Mouse (Mus musculus) midbrain, embryonic 13.5 days (tissue): ENCODE results near the gene Cmbl. TPM values are rescaled to one million over a fixed set of nuclear protein-coding genes. Genes with fewer than 3 reads are reported as not detected.
A peak's percentile ranks its signal among the peaks of the same experiment; 100 is the strongest.

Source experiments
- ATAC-seq: fragments of 200-750 bp; cut with Nextera tagmentation; 2 replicates; pipeline ENCODE4 v1.8.0; 2017; ENCODE audit warnings: mild to moderate bottlenecking, moderate TSS enrichment, moderate library complexity
- H3K27ac ChIP-seq: fragments of 300-500 bp; sonication (generic); 2 replicates; pipeline ENCODE4 v1.5.1; 2015; ENCODE audit warnings: inconsistent platforms, mild to moderate bottlenecking, moderate library complexity
- H3K27me3 ChIP-seq: fragments of 300-500 bp; sonication (generic); 2 replicates; pipeline ENCODE4 v1.6.1; 2015; ENCODE audit warnings: mild to moderate bottlenecking, inconsistent platforms
- H3K36me3 ChIP-seq: fragments of 300-500 bp; sonication (generic); 2 replicates; pipeline ENCODE4 v1.6.1; 2015; ENCODE audit warnings: mild to moderate bottlenecking, inconsistent platforms
- H3K4me1 ChIP-seq: fragments of 300-500 bp; sonication (generic); replicated peaks from 2 replicates; pipeline ENCODE4 v1.6.1; 2015; ENCODE audit warnings: inconsistent platforms
- H3K4me2 ChIP-seq: fragments of 300-500 bp; sonication (generic); replicated peaks from 2 replicates; pipeline ENCODE4 v1.6.1; 2015; ENCODE audit warnings: moderate library complexity, mild to moderate bottlenecking, inconsistent platforms
- H3K4me3 ChIP-seq: fragments of 300-500 bp; sonication (generic); replicated peaks from 2 replicates; pipeline ENCODE4 v1.5.1; 2015; ENCODE audit warnings: mild to moderate bottlenecking, inconsistent platforms
- H3K9ac ChIP-seq: fragments of 300-500 bp; sonication (generic); replicated peaks from 2 replicates; pipeline ENCODE4 v1.6.1; 2015; ENCODE audit warnings: mild to moderate bottlenecking, inconsistent platforms
- H3K9me3 ChIP-seq: fragments of 300-500 bp; sonication (generic); 2 replicates; pipeline ENCODE4 v1.6.1; 2016; ENCODE audit warnings: mild to moderate bottlenecking, inconsistent platforms
- WGBS: fragments of 180-500 bp; shearing (Covaris S2); methylation state at CpG from one replicate; pipeline ENCODE4 v1.1.7; 2015; 5-methylcytosine and 5-hydroxymethylcytosine counted together
- polyA plus RNA-seq: library from polyadenylated mRNA; unstranded; fragments of >200 nt; fragmentation: Nextera tagmentation; extraction: Ambion mirVana; gene quantifications from 2 replicates; pipeline ENCODE4 v1.2.1, GENCODE M21; 2015

Gene Cmbl
- polyA plus RNA-seq, 1 experiment from 2014 or later = 4.0 TPM

DNA sequence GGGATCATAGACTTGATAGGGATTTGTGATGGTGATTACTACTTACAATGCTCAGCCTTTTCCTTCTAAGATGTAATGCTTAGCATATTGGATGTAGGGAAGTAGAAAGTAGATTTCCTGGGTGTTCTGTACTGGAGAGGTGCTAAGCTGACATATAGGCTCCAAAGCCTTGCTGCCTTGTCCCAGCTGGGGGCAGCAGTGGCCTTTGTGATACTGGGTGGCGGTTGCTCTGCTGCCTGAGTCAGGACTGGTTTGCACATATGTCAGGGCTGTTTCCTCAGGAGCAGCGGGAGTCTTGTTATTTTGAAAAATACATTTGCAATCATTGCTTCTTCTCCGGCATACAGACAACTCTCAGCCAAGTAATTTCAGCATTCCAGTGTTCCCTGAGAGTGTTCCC lies 45.8 kb downstream of the Cmbl start:
- no peak overlapping the region for H3K27ac ChIP-seq
- H3K36me3 ChIP-seq = peaks cover 5% of the 10 kb centered on the region; the same call in 1 of the 2 replicates
- no peaks in the 10 kb centered on the region for H3K9me3 ChIP-seq
- H3K9ac ChIP-seq = no peak overlapping the region
- no peak overlapping the region for H3K4me2 ChIP-seq
- H3K4me1 ChIP-seq = 0 out of 2 replicates have a peak, but pooled peaks cover 2% of the 10 kb centered on the region
- WGBS = 87% methylated on average over 3 of the region's 3 CpGs
- H3K27me3 ChIP-seq = no peaks in the 10 kb centered on the region
- no peak overlapping the region for H3K4me3 ChIP-seq
- peak; percentile 71 for ATAC-seq

DNA sequence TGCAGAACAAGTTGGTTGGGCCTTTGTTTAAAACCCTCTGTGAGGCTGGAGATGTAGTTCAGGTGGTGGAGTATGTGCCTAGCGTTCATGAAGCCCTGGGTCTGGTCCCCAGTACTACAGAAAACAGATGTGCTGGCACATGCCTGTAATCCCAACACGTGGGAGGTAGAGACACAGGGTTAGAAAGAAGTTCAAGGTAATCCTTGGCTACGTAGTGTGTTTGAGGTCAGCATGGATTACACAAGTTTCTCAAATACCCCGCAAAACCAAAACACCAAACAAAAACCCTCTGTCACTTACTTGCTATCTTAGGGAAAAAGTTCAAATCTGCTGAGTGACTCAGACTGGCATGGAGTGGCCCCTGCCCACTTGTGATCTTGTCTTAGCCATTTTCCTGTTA lies 46.8 kb downstream of the Cmbl start:
- Histone ChIP-seq H3K9ac (no peak overlapping the region), H3K4me2 (no peak overlapping the region), H3K36me3 (peaks cover 8% of the 10 kb centered on the region; the same call in 1 of the 2 replicates), H3K4me3 (no peak overlapping the region), H3K9me3 (no peaks in the 10 kb centered on the region), H3K27me3 (no peaks in the 10 kb centered on the region), H3K4me1 (0 out of 2 replicates have a peak, but pooled peaks cover 2% of the 10 kb centered on the region), H3K27ac (no peak overlapping the region)
- ATAC-seq = no peak
- 95% methylated on average over 4 of the region's 4 CpGs for WGBS

DNA sequence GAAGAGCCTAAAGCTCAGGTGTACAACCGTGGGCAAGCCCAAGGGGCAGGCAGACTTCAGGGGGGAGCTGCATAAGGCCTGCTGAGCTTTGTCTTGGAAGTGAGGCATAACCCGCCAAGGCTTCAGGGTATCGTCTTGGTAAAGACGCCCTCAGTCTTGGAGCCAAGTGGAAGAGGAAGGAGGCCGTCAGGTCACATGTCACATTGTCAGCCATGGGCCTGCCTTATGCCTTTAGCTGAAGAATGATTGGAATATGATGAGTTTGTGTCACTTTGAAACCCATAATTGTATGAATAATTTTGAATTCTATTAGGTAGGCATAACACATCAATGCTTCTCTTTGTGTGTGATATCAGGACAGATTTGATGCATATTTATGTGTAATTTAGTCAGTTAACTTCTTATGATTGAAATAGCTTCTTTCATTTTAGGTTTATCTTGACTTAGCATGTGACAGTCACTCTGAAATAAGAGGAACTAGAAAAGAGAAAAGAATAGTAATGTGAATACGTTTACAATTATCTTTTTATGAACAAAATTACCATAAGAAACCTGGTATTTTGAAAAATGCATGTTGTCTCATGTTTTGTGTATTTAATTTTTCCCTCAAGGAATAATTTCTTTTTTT lies 48.8 kb downstream of the Cmbl start:
- H3K9ac ChIP-seq = no peak overlapping the region
- no peak overlapping the region for H3K4me3 ChIP-seq
- H3K4me2 ChIP-seq = no peak overlapping the region
- ATAC-seq = no peak
- no peaks in the 10 kb centered on the region for H3K27me3 ChIP-seq
- H3K27ac ChIP-seq = no peak overlapping the region
- 93% methylated on average over 6 of the region's 6 CpGs for WGBS
- no peaks in the 10 kb centered on the region for H3K9me3 ChIP-seq
- H3K4me1 ChIP-seq = no peaks in the 10 kb centered on the region
- peaks cover 27% of the 10 kb centered on the region for H3K36me3 ChIP-seq

DNA sequence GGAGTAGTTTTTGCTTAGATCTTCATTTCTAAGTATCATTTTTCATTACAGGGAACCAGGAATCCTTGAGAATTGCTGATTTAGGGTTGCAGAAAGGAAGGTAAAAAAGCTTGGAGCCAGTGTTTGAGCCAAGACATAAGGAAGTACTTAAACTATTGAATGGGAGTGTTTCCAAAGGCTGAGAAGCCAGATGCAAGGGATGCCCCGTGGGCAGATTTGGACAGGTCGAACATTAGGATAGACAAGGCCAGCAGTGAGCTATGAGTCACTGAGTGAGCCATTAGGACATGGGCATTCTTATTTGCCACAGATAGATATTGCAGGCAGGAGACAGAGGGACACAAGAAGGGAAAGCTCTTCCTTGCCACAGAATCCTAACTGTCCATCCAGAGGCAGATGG lies 49.5 kb downstream of the Cmbl start:
- Histone ChIP-seq H3K27me3 (no peaks in the 10 kb centered on the region), H3K4me1 (no peaks in the 10 kb centered on the region), H3K9ac (no peak overlapping the region), H3K9me3 (no peaks in the 10 kb centered on the region), H3K4me2 (no peak overlapping the region), H3K27ac (no peak overlapping the region), H3K4me3 (no peak overlapping the region), H3K36me3 (peaks cover 34% of the 10 kb centered on the region)
- no peak for ATAC-seq
- 93% methylated on average over 2 of the region's 2 CpGs for WGBS

DNA sequence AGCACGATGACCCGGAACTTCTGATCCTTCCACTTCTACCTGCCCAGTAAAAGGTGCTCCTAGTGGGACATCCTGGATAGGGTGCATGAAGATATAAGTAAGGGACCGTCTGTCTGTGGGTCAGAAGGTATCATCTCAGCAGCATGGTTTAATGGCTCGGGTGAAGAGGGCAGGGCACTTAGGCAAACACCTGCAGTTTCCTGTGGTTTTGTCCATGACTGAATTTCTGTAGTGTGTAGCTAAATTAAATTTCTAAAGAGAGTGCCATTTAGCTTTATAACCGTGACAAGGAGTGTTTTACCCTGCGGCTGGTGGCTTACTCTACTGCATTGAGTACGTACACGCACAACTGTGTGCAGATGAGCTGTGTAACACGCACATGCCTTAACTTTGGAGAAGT lies 52.1 kb downstream of the Cmbl start:
- ATAC-seq = no peak
- Histone ChIP-seq H3K4me2 (no peak overlapping the region), H3K36me3 (peaks cover 42% of the 10 kb centered on the region), H3K27me3 (no peaks in the 10 kb centered on the region), H3K4me1 (no peaks in the 10 kb centered on the region), H3K9me3 (no peaks in the 10 kb centered on the region), H3K27ac (no peak overlapping the region), H3K4me3 (no peak overlapping the region), H3K9ac (no peak overlapping the region)
- WGBS = 95% methylated on average over 9 of the region's 9 CpGs

DNA sequence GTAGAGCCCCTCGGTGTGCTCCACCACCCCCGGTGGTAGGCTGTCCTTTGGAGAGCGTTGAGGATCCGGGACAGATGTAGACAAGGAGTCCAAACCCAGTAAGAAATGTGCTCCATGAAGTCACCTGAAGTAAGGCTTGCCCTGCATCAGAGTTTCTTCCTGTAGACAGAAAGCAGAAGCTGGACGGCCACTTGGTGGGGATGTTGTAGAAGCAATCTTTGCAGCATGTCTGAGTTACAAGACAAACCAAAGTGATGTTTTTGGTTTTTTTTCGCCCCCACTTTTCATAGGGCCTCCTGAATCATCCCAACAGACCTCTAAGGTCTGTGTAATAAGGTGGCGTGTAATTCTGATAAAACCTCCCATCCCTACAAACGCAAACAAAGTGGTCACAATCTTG lies 54.3 kb downstream of the Cmbl start:
- Histone ChIP-seq H3K4me3 (no peak overlapping the region), H3K27ac (no peak overlapping the region), H3K9ac (no peak overlapping the region), H3K9me3 (no peaks in the 10 kb centered on the region), H3K36me3 (peaks cover 49% of the 10 kb centered on the region), H3K27me3 (no peaks in the 10 kb centered on the region), H3K4me2 (no peak overlapping the region), H3K4me1 (no peaks in the 10 kb centered on the region)
- no peak for ATAC-seq
- 93% methylated on average over 8 of the region's 8 CpGs for WGBS

DNA sequence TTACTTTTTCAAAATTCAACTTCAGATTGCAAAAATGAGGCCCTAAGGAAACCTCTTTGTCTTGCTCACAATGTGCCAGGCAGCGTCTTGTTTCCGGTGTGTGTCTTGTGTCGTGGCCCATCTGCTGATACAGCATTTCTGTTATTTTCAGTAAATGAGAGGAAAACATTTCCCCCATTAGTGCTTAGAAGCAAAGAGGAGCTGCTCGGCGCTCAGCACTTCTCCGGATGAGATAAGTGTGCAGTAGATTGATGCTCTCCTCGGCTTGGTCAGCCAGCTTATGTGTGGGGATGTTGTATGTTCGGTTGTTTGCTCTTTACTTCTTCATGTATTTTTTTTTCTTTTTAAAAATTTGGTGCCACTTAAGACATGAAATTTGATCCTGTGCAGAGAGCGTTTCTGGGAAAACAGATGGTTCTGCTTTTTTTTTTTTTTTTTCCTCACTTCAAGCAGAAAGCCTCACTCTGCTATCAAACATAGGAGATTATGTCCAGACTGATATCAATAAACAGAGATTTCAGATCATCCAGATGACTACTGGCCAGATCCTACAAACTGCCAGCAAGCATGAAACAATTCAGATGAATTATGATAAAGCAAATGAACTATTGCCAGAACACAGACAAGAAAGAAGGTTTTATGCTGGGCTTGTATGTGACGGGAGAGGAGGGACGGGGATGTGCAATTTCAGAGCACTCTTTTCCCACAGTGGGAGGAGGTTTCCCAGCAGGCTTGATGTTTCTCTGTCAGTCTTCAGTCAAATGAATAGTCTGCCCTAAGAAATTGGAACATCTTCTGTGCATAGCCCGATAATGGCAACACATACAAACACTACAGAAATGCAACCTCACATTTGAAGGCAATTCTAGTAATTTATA lies 62.3 kb downstream of the Cmbl start:
- 62% methylated on average over 12 of the region's 12 CpGs for WGBS
- H3K27me3 ChIP-seq = no peaks in the 10 kb centered on the region
- H3K27ac ChIP-seq = peak overlapping the region; percentile 49
- H3K4me1 ChIP-seq = 0 out of 2 replicates have a peak, but pooled peaks cover 4% of the 10 kb centered on the region
- no peak for ATAC-seq
- no peak overlapping the region for H3K4me2 ChIP-seq
- H3K4me3 ChIP-seq = no peak overlapping the region
- H3K9me3 ChIP-seq = no peaks in the 10 kb centered on the region
- H3K9ac ChIP-seq = no peak overlapping the region
- H3K36me3 ChIP-seq = peaks cover 12% of the 10 kb centered on the region

DNA sequence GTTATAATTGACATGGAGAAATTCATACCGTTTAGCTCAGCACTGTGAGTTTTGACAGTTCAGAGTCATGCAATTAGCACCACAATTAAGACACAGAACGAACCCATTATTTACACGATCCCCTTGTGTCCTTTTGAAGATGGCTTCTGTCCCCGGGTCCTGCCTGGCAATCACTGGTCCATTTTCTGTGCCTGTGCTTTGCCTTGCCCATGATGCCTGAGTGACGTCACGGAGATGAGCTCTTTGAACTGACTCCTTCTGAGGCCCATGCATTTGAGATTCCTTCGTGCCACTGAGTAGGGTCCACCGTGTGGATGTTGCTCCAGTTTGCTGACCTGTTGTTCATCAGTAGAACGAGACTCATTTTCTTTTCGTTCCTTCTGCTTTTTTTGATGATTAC lies 63.0 kb downstream of the Cmbl start:
- ATAC-seq = peak; percentile 66
- H3K9ac ChIP-seq = no peak overlapping the region
- H3K27me3 ChIP-seq = no peaks in the 10 kb centered on the region
- WGBS = 66% methylated on average over 10 of the region's 10 CpGs
- H3K27ac ChIP-seq = no peak overlapping the region
- H3K9me3 ChIP-seq = no peaks in the 10 kb centered on the region
- H3K4me2 ChIP-seq = no peak overlapping the region
- H3K36me3 ChIP-seq = peaks cover 12% of the 10 kb centered on the region
- no peak overlapping the region for H3K4me3 ChIP-seq
- 0 out of 2 replicates have a peak, but pooled peaks cover 4% of the 10 kb centered on the region for H3K4me1 ChIP-seq

DNA sequence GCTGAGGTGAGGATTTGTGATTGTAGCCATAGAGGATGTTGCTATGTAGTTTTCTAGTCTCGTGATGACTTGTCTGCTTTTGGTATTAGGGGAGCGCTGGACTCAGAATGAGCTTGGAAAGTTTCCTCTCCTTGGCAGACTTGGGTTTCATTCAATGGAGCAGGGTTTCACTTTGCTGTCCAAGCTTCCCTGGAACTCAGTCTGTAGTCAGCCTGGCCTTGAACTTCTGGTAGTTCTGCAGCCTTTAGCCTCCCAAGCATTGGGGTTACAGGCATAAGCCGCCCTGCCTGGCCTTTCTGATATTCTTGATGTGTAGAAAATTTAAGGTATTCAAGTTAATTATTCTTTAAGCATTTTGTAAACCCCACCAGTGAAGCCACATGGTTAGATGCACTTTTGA lies 64.4 kb downstream of the Cmbl start:
- H3K4me1 ChIP-seq = 0 out of 2 replicates have a peak, but pooled peaks cover 4% of the 10 kb centered on the region
- ATAC-seq = no peak
- H3K9me3 ChIP-seq = 0 out of 2 replicates have a peak, but pooled peaks cover 2% of the 10 kb centered on the region
- no peak overlapping the region for H3K4me2 ChIP-seq
- WGBS = 95% methylated on average over 3 of the region's 3 CpGs
- H3K27ac ChIP-seq = no peak overlapping the region
- no peak overlapping the region for H3K4me3 ChIP-seq
- H3K9ac ChIP-seq = no peak overlapping the region
- no peaks in the 10 kb centered on the region for H3K27me3 ChIP-seq
- peaks cover under 1% of the 10 kb centered on the region; the same call in 1 of the 2 replicates for H3K36me3 ChIP-seq

DNA sequence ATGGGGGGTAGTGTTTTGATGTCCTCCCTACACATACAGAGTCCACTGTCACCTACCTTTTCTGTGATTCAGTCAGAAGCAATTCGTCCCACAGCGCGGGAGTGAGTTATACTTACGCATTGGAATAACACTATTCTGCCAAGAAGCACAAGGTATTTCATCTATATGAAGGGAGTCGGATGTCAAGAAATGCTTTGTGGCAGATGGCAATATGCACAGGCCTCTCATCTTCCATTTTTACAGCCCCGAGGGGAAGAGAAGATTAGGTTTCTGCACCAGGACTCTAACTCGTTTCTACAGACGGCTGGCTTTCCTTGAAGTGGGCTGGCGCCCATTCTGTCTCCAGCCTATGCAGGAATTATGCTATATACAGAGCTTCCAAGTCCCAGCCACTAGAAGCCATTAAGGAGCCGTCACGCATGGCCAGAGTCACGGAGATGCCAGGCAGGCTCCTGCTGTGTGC lies 66.2 kb downstream of the Cmbl start:
- Histone ChIP-seq H3K4me1 (0 out of 2 replicates have a peak, but pooled peaks cover 4% of the 10 kb centered on the region), H3K36me3 (no peaks in the 10 kb centered on the region), H3K9ac (no peak overlapping the region), H3K27me3 (no peaks in the 10 kb centered on the region), H3K4me3 (no peak overlapping the region), H3K4me2 (no peak overlapping the region), H3K9me3 (0 out of 2 replicates have a peak, but pooled peaks cover 2% of the 10 kb centered on the region), H3K27ac (no peak overlapping the region)
- no peak for ATAC-seq
- WGBS = 68% methylated on average over 12 of the region's 12 CpGs

DNA sequence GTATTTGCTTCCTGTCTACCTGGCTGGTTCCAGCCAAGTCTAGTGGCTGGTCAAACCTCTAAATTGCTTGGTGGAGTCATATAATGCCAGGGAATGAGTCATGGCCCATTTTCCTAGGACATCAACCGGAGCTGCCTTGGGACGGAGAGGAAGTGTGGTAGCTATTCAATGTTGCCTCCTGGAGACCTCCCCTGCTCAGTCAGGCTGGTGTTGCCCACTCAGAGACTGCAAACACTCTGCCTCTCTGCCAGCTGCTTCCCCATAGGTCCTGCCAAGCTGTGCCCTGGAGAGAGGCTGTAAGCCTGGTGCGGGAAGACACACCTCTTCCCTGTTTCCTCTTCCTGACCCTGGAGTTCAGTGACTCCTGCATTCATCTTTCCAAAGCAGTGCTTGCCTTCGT lies 67.3 kb downstream of the Cmbl start:
- WGBS = 93% methylated on average over 4 of the region's 4 CpGs
- Histone ChIP-seq H3K27me3 (no peaks in the 10 kb centered on the region), H3K27ac (no peak overlapping the region), H3K4me3 (no peak overlapping the region), H3K36me3 (no peaks in the 10 kb centered on the region), H3K9me3 (0 out of 2 replicates have a peak, but pooled peaks cover 2% of the 10 kb centered on the region), H3K4me2 (no peak overlapping the region), H3K9ac (no peak overlapping the region), H3K4me1 (0 out of 2 replicates have a peak, but pooled peaks cover 4% of the 10 kb centered on the region)
- ATAC-seq = no peak

DNA sequence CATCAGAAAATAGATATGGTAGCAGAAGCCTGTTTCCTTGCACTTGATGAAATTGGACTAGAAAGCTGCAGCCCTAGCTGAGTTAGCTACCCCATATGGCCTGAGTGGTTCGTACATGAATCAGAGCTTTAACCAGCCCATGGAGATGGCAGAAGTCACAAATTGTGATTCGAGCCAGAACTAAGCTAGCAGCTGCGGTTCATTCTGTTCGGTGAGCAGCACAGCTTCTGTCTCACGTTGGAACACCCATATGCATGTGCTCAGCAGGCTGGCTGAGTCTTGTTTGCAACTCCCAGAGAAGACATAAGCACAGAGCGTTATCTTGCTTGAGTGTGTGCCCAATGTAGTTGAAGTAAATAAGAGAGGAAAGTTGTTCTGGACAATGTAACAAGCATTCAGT lies 69.4 kb downstream of the Cmbl start:
- 91% methylated on average over 6 of the region's 6 CpGs for WGBS

More for the DNA sequence above, 69.4 kb downstream of the Cmbl start:
- ATAC-seq = no peak
- no peaks in the 10 kb centered on the region for H3K36me3 ChIP-seq
- H3K9me3 ChIP-seq = 0 out of 2 replicates have a peak, but pooled peaks cover 2% of the 10 kb centered on the region
- no peak overlapping the region for H3K27ac ChIP-seq
- H3K4me3 ChIP-seq = no peak overlapping the region
- H3K4me1 ChIP-seq = no peaks in the 10 kb centered on the region
- H3K4me2 ChIP-seq = no peak overlapping the region
- no peaks in the 10 kb centered on the region for H3K27me3 ChIP-seq
- H3K9ac ChIP-seq = no peak overlapping the region
